Mouse (Mus musculus) testis, adult 2 months (tissue): ENCODE data around the gene Creg2.

Experiments
- CTCF ChIP-seq: fragments of 200-500 bp; IDR thresholded peaks from 2 replicates; pipeline ENCODE4 v1.5.1; 2012; ENCODE audit warnings: low read depth, mild to moderate bottlenecking, inconsistent platforms, low read length, moderate library complexity; ENCODE audit not compliant: control insufficient read depth, insufficient read depth, insufficient replicate concordance
- POLR2A ChIP-seq: fragments of 200-500 bp; IDR thresholded peaks from 2 replicates; pipeline ENCODE4 v1.6.1; 2012; ENCODE audit warnings: low read depth, mild to moderate bottlenecking, inconsistent platforms, low read length, moderate library complexity; ENCODE audit not compliant: control insufficient read depth

DNA sequence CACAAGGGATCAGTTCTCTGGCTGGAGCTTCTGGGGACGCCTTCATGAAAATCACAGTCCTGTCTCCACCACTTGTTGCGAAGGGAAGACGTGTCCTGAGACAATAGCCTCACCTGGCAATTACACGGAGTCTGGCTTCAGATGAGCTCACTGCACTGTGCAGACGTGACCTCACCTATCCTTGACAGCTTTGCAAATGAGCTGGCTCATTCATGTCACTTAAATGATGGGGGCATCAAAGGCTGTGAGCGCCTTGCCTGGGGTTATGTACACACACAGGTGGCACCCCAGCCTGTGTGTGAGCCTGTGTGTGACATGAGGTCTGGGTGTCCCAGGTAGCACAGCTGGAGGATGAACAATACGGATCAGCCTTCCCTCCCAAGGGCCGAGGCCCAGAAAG is 27.6 kb upstream of the Creg2 start:
- TF ChIP-seq CTCF (no peak), POLR2A (no peak)
